Mouse (Mus musculus) lung, postnatal 4 days (tissue): ENCODE data around the gene Alpk3.
"Not testable (repeated sequence)": the region's sequence is repeated elsewhere in the genome, so short reads cannot be mapped to it uniquely, and the experiment has no call there.

ENCODE experiments used
- DNase-seq, 2 experiments: peaks; one replicate each; pipeline ENCODE4 v3.0.0; 2021

Alpk3 gene

DNA sequence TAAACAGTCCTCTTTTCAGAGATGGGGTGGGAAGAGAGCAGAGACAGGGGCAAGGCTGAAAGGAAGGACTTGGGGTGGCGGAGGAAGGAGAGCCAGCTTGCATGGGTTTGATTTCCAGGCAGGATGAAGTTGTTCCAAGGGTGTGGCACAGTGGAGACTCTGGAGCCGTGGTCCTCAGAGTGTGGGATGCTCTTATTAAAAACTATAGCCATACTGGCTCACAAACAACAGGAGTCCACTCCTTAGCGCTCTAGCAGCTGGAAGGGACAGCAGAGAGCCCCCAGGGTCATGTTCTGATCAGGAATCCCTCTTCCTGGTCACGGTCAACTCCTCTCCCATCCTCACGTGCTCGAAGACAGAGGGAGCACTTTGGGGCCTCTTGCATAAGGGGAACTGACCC lies 76.0 kb downstream of the Alpk3 start:
- peak in 1 of 2 experiments; percentile 7 for DNase-seq

DNA sequence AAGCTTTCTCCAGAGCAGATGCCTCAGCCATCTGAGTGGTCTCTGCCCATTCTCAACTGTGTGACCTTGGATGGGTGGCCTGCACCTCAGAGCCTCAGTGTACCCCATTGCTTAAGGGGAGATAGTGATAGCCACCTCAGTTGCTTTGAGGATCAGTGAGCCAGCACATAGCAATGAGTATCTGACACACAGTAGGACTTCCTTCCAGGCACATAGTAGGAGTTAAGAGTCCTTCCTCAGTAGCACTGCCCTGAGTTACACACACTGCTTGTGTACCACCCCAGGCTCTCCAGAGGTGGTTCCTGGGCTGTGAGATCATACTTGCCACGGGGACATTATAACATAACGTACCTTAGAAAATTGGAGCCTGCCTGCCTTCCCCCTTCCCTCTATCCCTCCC lies 76.5 kb downstream of the Alpk3 start:
- DNase-seq = peak in 1 of 2 experiments; percentile 12

DNA sequence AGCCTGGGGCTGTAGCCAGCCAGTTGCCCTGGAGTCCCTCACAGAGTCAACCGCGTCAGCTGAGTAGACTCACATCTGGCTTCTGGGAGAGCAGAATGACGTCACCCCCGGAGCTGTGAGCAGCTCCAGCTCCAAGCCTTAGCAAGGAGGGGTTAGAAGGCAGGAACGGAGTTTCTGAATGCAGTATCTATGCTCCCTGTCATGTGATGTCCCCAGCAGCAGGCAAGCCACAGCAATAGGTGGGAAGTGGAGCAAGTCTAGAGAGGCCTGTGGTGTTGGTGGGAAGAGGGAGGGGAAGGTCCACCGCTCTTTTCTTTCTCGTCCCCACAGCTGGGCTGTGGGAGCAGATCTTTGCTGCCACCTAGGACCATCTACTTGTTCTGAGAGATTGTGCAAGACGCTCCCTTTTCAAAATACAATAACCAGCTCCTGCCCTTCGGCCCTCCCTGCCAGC lies 77.2 kb downstream of the Alpk3 start:
- peak; percentile 70 to 84 for DNase-seq

DNA sequence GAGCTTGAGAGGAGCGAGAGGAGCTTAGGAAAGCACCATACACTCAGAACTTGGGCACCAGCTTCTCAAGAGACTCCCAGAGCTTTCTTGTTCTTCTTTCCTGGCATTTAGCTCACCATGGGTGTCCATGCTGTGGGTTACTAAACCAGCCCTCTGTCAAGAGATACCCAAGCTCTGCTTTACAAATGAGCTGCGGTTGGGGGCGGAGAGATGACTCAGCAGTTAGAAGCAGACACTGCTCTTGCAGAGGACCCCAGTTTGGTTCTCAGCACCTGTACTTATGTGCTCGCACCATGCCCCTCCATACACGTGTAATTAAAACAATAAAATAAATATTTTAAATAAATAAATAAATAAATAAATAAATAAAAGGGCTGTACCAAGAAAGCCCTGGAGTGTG lies 79.9 kb downstream of the Alpk3 start:
- peak in 1 of 2 experiments; percentile 9 for DNase-seq

DNA sequence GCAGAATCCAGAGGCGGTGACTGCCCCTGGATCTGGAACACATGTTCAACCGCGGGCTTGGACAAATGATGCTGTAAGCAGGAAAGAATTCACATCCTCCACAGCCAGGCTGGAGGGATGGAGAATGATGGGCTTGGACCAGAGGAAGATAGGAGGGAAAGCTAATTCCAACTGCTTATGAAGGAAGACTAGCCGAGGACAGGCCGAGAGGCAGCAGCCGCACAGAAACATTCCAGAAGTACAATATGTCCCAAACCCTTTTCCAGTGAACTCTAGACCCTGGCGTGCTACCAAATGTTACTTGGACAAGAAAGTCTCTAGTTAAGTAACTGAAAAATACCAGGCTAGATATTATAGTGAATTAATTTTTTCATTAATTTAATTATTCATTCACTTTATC lies 81.7 kb downstream of the Alpk3 start:
- peak; percentile 43 to 48 for DNase-seq

DNA sequence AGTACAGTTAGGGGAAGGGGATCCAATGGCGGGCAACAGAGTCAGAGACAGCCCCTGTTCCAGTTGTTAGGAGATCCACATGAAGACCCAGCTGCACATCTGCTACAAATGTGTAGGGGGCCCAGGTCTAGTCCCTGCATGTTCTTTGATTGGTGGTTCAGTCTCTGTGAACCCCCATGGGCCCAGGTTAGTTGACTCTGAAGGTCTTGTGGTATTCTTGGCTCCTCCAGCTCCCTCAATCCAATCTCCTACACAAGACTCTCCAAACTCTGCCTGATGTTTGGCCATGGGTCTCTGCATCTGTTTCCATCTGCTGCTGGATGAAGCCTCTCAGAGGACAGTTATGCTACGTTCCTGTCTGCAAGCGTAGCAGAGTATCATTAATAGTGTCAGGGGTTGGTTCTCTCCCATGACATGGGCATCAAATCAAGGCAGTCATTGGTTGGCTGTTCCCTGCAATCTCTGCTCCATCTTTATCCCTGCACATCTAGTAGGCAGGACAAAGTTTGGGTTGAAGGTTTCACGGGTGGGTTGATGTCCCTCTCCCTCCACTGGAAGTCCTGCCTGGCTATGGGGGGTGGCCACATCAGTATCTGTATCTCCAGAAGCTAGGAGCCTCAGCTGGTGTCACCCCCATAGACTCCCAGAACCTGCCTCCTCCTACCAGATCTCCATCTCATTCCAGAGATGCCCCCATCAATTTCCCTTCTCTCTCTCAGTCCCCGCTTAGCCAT lies 82.4 kb downstream of the Alpk3 start:
- peak in 1 of 2 experiments; percentile 6 for DNase-seq

DNA sequence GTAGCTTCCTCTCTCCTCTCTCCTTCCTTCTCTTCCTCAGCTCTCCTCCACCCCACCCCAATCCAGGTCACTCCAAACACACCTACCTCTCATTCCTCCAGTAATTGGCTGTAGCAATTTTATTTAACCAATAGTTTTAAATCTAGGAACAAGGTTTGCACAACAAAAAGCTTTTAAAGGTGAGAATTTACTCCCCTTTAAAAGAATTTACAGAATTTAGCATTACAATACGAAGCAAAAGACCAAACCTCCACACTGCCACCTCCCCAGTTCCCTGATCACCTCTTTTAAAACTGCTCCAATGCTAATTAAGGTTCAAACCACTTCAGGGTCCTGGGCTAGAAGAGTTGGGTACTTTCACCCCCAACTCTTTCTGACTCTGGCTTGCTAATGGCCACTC lies 84.1 kb downstream of the Alpk3 start:
- DNase-seq = no peak

DNA sequence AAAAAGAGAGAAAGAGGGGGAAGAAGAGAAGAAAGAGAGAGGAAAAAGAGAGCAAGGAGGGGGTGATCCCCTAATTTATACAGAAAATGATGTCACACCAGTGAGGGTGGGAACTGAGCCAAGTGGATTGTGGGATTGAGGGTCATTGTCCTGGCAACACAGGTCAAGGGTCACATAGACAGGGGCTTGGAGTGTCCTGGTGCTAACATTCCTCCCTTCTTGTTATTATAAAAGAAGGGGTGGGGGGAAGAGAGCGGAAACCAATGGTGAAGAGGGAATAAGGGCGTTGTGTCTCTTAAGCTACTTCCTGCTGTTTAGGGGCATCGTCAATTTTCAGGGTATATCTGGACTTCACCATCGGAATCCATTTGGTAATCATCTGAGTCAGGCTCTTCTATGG lies 85.7 kb downstream of the Alpk3 start:
- not testable (repeated sequence) for DNase-seq

DNA sequence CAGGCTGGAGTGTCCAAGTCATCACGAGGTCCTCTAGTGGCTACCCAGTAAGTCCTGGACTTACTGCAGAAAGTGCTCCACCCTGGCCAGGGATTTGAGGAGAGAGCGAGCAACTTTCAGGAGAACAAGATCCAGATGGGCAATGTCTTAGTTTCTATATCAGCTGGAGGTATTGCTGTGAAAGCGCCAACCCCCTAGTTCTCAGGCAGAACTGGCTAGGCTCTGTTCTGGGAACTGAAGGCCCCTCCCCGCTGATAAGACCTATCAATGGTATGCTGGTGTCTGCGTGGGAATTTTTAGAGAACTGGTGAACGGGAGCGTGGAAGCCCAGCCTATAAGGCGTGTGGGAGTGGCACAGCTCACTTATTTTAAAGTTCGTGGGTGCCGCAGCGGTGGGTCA lies 92.4 kb downstream of the Alpk3 start:
- DNase-seq = no peak

DNA sequence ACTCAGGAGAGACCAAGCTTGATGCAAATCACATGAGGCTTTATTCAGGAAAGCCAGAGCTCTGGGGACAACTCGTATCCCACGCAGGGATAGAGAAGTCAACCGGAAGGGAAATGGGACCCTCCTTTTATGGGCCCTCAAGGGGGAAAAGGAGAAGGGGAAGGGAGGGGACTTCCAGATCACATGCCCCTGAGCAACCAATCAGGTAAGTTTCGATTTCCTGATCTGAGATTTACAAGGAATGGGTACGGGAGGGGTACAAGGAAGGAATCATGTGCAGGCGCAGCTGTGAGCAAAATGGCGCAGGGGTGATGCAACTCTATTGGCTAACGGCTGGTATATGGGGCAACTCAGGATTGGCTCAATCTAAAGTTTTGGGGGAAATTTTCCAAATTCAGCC lies 93.8 kb downstream of the Alpk3 start:
- DNase-seq = no peak

DNA sequence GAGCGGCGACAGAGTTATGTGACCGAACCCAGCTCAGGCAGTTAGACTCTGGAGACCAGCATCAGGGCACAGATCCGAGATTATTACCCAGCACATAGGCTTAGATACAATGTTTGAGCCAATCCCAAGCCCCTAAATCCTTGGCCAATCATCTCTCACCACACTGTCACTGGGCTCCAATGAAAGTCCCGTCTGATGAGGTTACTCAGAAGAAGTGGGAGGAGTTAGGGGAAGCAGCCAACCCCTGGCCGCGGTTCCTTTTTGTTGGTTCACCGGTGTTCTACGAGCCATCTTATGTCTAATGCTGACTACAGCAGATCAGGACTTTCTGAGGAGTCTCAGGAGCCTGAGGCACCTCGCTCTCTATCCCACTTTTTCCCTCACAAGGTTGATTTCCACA lies 94.9 kb downstream of the Alpk3 start:
- DNase-seq = no peak

DNA sequence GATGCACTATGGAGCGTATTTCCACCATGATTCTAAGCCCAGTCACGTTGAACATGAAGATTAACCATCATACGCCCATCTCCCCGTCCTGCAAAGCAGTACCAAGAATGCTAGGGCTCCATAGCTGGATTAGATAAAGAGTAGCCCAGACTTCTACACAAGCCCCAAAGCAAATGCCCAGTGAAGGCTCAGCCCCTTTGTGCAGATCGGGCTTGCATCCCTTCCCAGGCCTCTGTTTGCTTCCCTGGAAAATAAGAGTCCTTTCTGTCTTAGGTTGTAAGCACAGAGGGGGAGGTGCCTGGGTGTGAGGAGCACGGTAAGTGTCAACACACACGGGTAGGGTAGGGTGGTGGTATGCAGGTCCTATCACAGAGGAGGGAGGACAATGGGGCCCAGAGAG lies 95.4 kb downstream of the Alpk3 start:
- DNase-seq = no peak

DNA sequence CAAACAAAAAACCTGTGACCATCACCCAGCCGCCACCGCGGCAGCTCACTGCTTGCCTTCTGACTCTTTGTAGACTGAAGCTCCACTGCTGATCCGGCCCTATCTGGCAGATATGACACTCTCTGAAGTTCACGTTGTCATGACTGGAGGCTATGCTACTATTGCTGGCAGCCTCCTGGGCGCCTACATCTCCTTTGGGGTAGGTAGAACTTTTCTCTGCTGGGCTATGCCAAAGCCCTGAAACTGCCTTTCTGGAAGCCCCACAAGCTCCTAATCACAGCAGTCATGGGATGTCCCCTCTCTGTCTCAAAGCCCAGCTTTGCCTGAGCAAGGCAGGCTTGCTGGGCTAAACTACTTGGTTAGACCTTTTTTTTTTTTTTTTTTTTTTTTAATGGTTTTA lies 95.9 kb downstream of the Alpk3 start:
- DNase-seq = no peak

DNA sequence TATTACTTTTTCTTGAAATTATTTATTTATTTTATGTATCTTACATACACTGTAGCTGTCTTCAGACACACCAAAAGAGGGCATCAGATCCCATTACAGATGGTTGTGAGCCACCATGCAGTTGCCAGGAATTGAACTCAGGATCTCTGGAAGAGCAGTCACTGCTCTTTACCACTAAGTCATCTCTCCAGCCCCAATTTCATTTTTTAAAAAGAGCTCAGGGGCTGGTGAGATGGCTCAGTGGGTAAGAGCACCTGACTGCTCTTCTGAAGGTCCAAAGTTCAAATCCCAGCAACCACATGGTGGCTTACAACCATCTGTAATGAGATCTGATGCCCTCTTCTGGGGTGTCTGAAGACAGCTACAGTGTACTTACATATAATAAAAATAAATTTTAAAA lies 96.8 kb downstream of the Alpk3 start:
- not testable (repeated sequence) for DNase-seq

DNA sequence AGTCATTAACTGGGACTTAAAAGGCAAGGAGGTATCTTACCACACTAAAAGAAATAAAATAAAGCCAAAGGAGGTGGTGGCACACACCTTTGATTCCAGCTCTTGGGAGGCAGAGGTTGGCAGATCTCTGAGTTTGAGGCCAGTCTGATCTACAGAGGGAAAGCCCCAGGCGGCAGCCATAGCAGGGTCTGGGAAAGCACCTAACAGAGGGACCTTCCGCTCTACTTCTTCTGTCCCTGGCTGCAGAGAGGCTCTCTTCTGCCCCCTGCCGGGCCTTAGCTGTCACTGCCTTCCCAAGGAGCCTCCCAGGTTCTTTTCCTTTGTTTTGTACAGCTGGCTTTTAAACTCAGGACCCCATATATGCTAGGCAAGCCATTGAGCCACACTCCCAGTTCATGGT lies 97.6 kb downstream of the Alpk3 start:
- peak; percentile 63 for DNase-seq
